Mouse (Mus musculus) kidney, adult 2 months (tissue): ENCODE measurements around the gene Tial1.

Source experiments
- CTCF ChIP-seq: fragments of 200-500 bp; conservative IDR thresholded peaks from 2 replicates; pipeline ENCODE4 v1.5.1; 2011; ENCODE audit warnings: low read depth, mild to moderate bottlenecking, control low read depth, low read length, moderate library complexity, mixed read lengths; ENCODE audit not compliant: insufficient read depth, insufficient read length
- POLR2A ChIP-seq: fragments of 200-500 bp; IDR thresholded peaks from one replicate; pipeline ENCODE4 v1.6.1; 2011; ENCODE audit warnings: low read depth, low read length, control low read depth

DNA sequence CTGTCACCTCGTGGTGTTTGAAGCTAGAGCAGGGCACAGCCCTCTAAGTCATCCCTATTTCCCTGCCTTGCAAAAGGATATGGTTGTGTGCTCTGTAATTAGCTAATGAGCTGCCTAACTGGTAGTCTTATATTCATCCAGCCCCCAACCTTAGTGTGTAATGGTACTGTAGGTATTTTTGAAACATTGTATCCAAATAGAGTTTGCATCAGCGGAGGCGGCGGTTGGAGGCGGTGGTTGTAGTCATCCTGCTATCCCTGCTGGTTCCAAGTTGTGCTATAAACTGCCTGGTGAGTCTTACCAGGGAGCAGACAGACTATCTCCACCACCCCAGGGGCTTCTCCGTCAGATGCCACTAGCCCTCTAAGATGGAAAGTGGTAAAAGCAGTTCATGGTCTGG lies 42.6 kb upstream of the Tial1 start:
- TF ChIP-seq CTCF (no peak), POLR2A (no peak)
